Mouse (Mus musculus): ENCODE measurements at regions not wholly inside any gene's neighbourhood (a gene's known extent, or its start where the extent isn't known, plus 50 kb on each side); places are given as distances from the start of the nearest gene placed in this dataset.

- DNase-seq (ENCODE audit: low spot score in 2 of 2): no peak
Measured at GRCm38 (mm10) chr13:38753722-38754121, 94.9 kb upstream of the Eef1e1 start.

- no peak for DNase-seq (ENCODE audit: low spot score in 2 of 2)
Measured at GRCm38 (mm10) chr13:38751876-38752275, 93.0 kb upstream of the Eef1e1 start.

GRCm38 (mm10) chr13:38740066-38740465 lies 81.2 kb upstream of the Eef1e1 start:
- DNase-seq (ENCODE audit: low spot score in 2 of 2): no peak

GRCm38 (mm10) chr13:38736361-38737035 lies 77.6 kb upstream of the Eef1e1 start:
- DNase-seq (ENCODE audit: low spot score in 2 of 2): no peak

GRCm38 (mm10) chr13:38735294-38735693 lies 76.4 kb upstream of the Eef1e1 start:
- DNase-seq (ENCODE audit: low spot score in 2 of 2): no peak

GRCm38 (mm10) chr13:38733246-38733645 lies 74.4 kb upstream of the Eef1e1 start:
- no peak for DNase-seq (ENCODE audit: low spot score in 2 of 2)

- DNase-seq (ENCODE audit: low spot score in 2 of 2): no peak
Measured at GRCm38 (mm10) chr13:38725452-38725851, 66.6 kb upstream of the Eef1e1 start.

- DNase-seq (ENCODE audit: low spot score in 2 of 2): no peak
Measured at GRCm38 (mm10) chr13:38721166-38721565, 62.3 kb upstream of the Eef1e1 start.

- no peak for DNase-seq (ENCODE audit: low spot score in 2 of 2)
Measured at GRCm38 (mm10) chr13:38714838-38715237, 56.0 kb upstream of the Eef1e1 start.

All from layer of hippocampus, postnatal 14 days (tissue).